Mouse (Mus musculus) CH12.LX (cell line): Measurements from ENCODE around the gene Gtf2f1. TPM values are rescaled to one million over a fixed set of nuclear protein-coding genes. Genes with fewer than 3 reads are reported as not detected.

ENCODE experiments used
- DNase-seq: peaks from one replicate; pipeline ENCODE4 v3.0.0-alpha.2; 2013; ENCODE audit errors: extremely low read depth
- H3K27ac ChIP-seq: 2 replicates; pipeline ENCODE4 v1.5.1; 2012; ENCODE audit warnings: low read depth, mild to moderate bottlenecking, control low read depth, moderate library complexity; ENCODE audit not compliant: insufficient read depth
- H3K27me3 ChIP-seq: replicated peaks from 2 replicates; pipeline ENCODE3; 2012; ENCODE audit warnings: inconsistent platforms
- H3K36me3 ChIP-seq, 2 experiments: replicated peaks in 1 of 2; 2 replicates each; pipeline versions ENCODE3 to v1.6.1; 2012; ENCODE audit warnings: inconsistent platforms in 1 of 2, low read length in 1 of 2, mild to moderate bottlenecking in 1 of 2, mixed read lengths in 1 of 2, moderate library complexity in 1 of 2; ENCODE audit not compliant: control insufficient read depth in 1 of 2, insufficient read depth in 1 of 2
- H3K4me1 ChIP-seq, 2 experiments: 2 replicates each; pipeline ENCODE4 v1.6.1; 2012; ENCODE audit warnings: inconsistent platforms in 1 of 2, moderate library complexity in 1 of 2; ENCODE audit not compliant: insufficient read depth in 2 of 2, control insufficient read depth in 1 of 2
- H3K4me2 ChIP-seq: 2 replicates; pipeline ENCODE4 v1.6.1; 2012; ENCODE audit warnings: low read depth, mild to moderate bottlenecking, control low read depth; ENCODE audit not compliant: poor library complexity, insufficient read depth, severe bottlenecking
- H3K4me3 ChIP-seq, 3 experiments: fragments of 150-350 bp in 1 of 3; sonication (generic) in 1 of 3; replicated peaks in 1 of 3; 2 replicates each; pipeline versions ENCODE3 to v1.5.1; 2011 to 2012; ENCODE audit warnings: low read depth in 2 of 3, low read length in 2 of 3, mild to moderate bottlenecking in 2 of 3, moderate library complexity in 2 of 3, control low read depth in 1 of 3, improper control_type of control experiment in 1 of 3, inconsistent platforms in 1 of 3, mixed read lengths in 1 of 3; ENCODE audit not compliant: poor library complexity in 1 of 3
- H3K79me2 ChIP-seq: replicated peaks from 2 replicates; pipeline ENCODE4 v1.6.1; 2012; ENCODE audit warnings: mild to moderate bottlenecking, moderate library complexity; ENCODE audit not compliant: control insufficient read depth, poor library complexity, insufficient read depth, severe bottlenecking; ENCODE audit errors: extremely low read depth
- H3K9ac ChIP-seq: 2 replicates; pipeline ENCODE4 v1.6.1; 2012; ENCODE audit warnings: low read depth, mild to moderate bottlenecking, control low read depth, moderate library complexity; ENCODE audit not compliant: insufficient read depth
- H3K9me3 ChIP-seq: replicated peaks from 2 replicates; pipeline ENCODE3; 2012; ENCODE audit warnings: low read length, inconsistent platforms, mixed read lengths
- BHLHE40 ChIP-seq: IDR thresholded peaks from 2 replicates; pipeline ENCODE4 v1.6.1; 2011; ENCODE audit warnings: mild to moderate bottlenecking, low read depth, low read length, improper control_type of control experiment
- CHD1 ChIP-seq: IDR thresholded peaks from 2 replicates; pipeline ENCODE4 v1.6.1; 2012; ENCODE audit warnings: low read depth, low read length, improper control_type of control experiment, inconsistent platforms
- CHD2 ChIP-seq: IDR thresholded peaks from 2 replicates; pipeline ENCODE4 v1.6.1; 2011; ENCODE audit warnings: low read length, improper control_type of control experiment
- E2F4 ChIP-seq: IDR thresholded peaks from 2 replicates; pipeline ENCODE4 v1.6.1; 2011; ENCODE audit warnings: low read depth, low read length, improper control_type of control experiment; ENCODE audit not compliant: insufficient replicate concordance
- ELF1 ChIP-seq: IDR thresholded peaks from 2 replicates; pipeline ENCODE4 v1.6.1; 2014; ENCODE audit warnings: low read depth, mild to moderate bottlenecking, inconsistent platforms, low read length, improper control_type of control experiment
- EP300 ChIP-seq: IDR thresholded peaks from 2 replicates; pipeline ENCODE4 v1.6.1; 2011; ENCODE audit warnings: low read length, improper control_type of control experiment
- ETS1 ChIP-seq: conservative IDR thresholded peaks from 2 replicates; pipeline ENCODE4 v1.6.1; 2012; ENCODE audit warnings: low read depth, mild to moderate bottlenecking, inconsistent platforms, low read length, improper control_type of control experiment, moderate library complexity
- GABPA ChIP-seq: IDR thresholded peaks from 2 replicates; pipeline ENCODE4 v1.6.1; 2012; ENCODE audit warnings: low read depth, low read length, improper control_type of control experiment, inconsistent platforms; ENCODE audit not compliant: insufficient replicate concordance
- HCFC1 ChIP-seq: IDR thresholded peaks from 2 replicates; pipeline ENCODE4 v1.6.1; 2012; ENCODE audit warnings: low read depth, mild to moderate bottlenecking, inconsistent platforms, low read length, improper control_type of control experiment
- IRF4 ChIP-seq: IDR thresholded peaks from 2 replicates; pipeline ENCODE4 v1.6.1; 2014; ENCODE audit warnings: low read depth, mild to moderate bottlenecking, inconsistent platforms, low read length, improper control_type of control experiment
- JUN ChIP-seq: IDR thresholded peaks from 2 replicates; pipeline ENCODE4 v1.6.1; 2011; ENCODE audit warnings: low read depth, mild to moderate bottlenecking, low read length, improper control_type of control experiment, moderate library complexity; ENCODE audit not compliant: insufficient read depth
- KAT2A ChIP-seq: IDR thresholded peaks from 2 replicates; pipeline ENCODE4 v1.6.1; 2012; ENCODE audit warnings: low read length, improper control_type of control experiment, inconsistent platforms; ENCODE audit not compliant: insufficient replicate concordance
- MAFK ChIP-seq: IDR thresholded peaks from 2 replicates; pipeline ENCODE4 v1.6.1; 2011; ENCODE audit warnings: low read length, improper control_type of control experiment; ENCODE audit not compliant: insufficient replicate concordance
- MAX ChIP-seq: IDR thresholded peaks from 2 replicates; pipeline ENCODE4 v1.6.1; 2011; ENCODE audit warnings: low read length, improper control_type of control experiment
- MAZ ChIP-seq: IDR thresholded peaks from 2 replicates; pipeline ENCODE4 v1.6.1; 2012; ENCODE audit warnings: low read depth, mild to moderate bottlenecking, inconsistent platforms, low read length, improper control_type of control experiment, moderate library complexity
- MXI1 ChIP-seq: IDR thresholded peaks from 2 replicates; pipeline ENCODE4 v1.6.1; 2011; ENCODE audit warnings: mild to moderate bottlenecking, low read depth, low read length, improper control_type of control experiment
- MYC ChIP-seq: IDR thresholded peaks from 2 replicates; pipeline ENCODE4 v1.6.1; 2011; ENCODE audit warnings: low read depth, mild to moderate bottlenecking, improper control_type of control experiment, low read length
- NELFE ChIP-seq: IDR thresholded peaks from 2 replicates; pipeline ENCODE4 v1.6.1; 2011; ENCODE audit warnings: low read depth, low read length, improper control_type of control experiment
- PAX5 ChIP-seq: IDR thresholded peaks from 2 replicates; pipeline ENCODE4 v1.6.1; 2012; ENCODE audit warnings: low read length, inconsistent platforms, mixed read lengths
- POLR2A ChIP-seq: IDR thresholded peaks from 2 replicates; pipeline ENCODE4 v1.6.1; 2011; ENCODE audit warnings: low read depth, mild to moderate bottlenecking, improper control_type of control experiment, low read length
- RAD21 ChIP-seq: IDR thresholded peaks from 2 replicates; pipeline ENCODE4 v1.6.1; 2011; ENCODE audit warnings: low read depth, mild to moderate bottlenecking, low read length, improper control_type of control experiment, moderate library complexity
- SMC3 ChIP-seq: IDR thresholded peaks from 2 replicates; pipeline ENCODE4 v1.6.1; 2011; ENCODE audit warnings: low read depth, low read length, improper control_type of control experiment
- TBP ChIP-seq: conservative IDR thresholded peaks from 2 replicates; pipeline ENCODE4 v1.6.1; 2011; ENCODE audit warnings: low read depth, low read length, improper control_type of control experiment
- TCF12 ChIP-seq: IDR thresholded peaks from 2 replicates; pipeline ENCODE4 v1.6.1; 2014; ENCODE audit warnings: low read depth, mild to moderate bottlenecking, inconsistent platforms, low read length, improper control_type of control experiment
- UBTF ChIP-seq: IDR thresholded peaks from 2 replicates; pipeline ENCODE4 v1.6.1; 2012; ENCODE audit warnings: low read depth, mild to moderate bottlenecking, inconsistent platforms, low read length, improper control_type of control experiment, moderate library complexity
- USF1 ChIP-seq: IDR thresholded peaks from 2 replicates; pipeline ENCODE4 v1.6.1; 2014; ENCODE audit warnings: low read depth, mild to moderate bottlenecking, inconsistent platforms, low read length, improper control_type of control experiment
- USF2 ChIP-seq: conservative IDR thresholded peaks from 2 replicates; pipeline ENCODE4 v1.6.1; 2011; ENCODE audit warnings: low read depth, low read length, improper control_type of control experiment
- ZC3H11A ChIP-seq: IDR thresholded peaks from 2 replicates; pipeline ENCODE4 v1.6.1; 2012; ENCODE audit warnings: low read depth, mild to moderate bottlenecking, inconsistent platforms, low read length, improper control_type of control experiment
- ZKSCAN1 ChIP-seq: IDR thresholded peaks from 2 replicates; pipeline ENCODE4 v1.6.1; 2012; ENCODE audit warnings: low read depth, inconsistent platforms, low read length, improper control_type of control experiment, borderline replicate concordance
- ZMIZ1 ChIP-seq: IDR thresholded peaks from 2 replicates; pipeline ENCODE4 v1.6.1; 2012; ENCODE audit warnings: low read depth, mild to moderate bottlenecking, inconsistent platforms, low read length, improper control_type of control experiment
- dilution Hi-C: fragments of 300-500 bp; cut with MboI; formaldehyde crosslinking; loops from 2 replicates; pipeline ENCODE4 v1.14.3; 2020; ENCODE audit warnings: low sequenced_read_pairs; ENCODE audit not compliant: extremely low pct_unique_long_range_greater_than_20kb, extremely low pct_ligation_motif_present
- in situ Hi-C: fragments of 300-500 bp; cut with MboI; formaldehyde crosslinking; loops from 3 replicates; pipeline ENCODE4 v1.14.3; 2019; ENCODE audit warnings: low sequenced_read_pairs, low pct_ligation_motif_present, low pct_unique_long_range_greater_than_20kb, mixed read lengths
- polyA plus RNA-seq: library from polyadenylated mRNA; unstranded; fragments of >175 nt; gene quantifications from 2 replicates; pipeline ENCODE4 v1.2.1, GENCODE M21; 2012; ENCODE audit warnings: low read depth; ENCODE audit not compliant: insufficient read length
- total RNA-seq, 2 experiments: library from RNA; depleted of rRNA; stranded (reverse); fragments of 300-350 nt in 1 of 2; fragments of >200 nt in 1 of 2; gene quantifications; 2 replicates each; pipeline ENCODE4 v1.2.3; 2012 to 2014

Gene Gtf2f1
- total and polyA plus RNA-seq, 3 experiments: 50.5 to 109 (median 80.4) TPM

DNA sequence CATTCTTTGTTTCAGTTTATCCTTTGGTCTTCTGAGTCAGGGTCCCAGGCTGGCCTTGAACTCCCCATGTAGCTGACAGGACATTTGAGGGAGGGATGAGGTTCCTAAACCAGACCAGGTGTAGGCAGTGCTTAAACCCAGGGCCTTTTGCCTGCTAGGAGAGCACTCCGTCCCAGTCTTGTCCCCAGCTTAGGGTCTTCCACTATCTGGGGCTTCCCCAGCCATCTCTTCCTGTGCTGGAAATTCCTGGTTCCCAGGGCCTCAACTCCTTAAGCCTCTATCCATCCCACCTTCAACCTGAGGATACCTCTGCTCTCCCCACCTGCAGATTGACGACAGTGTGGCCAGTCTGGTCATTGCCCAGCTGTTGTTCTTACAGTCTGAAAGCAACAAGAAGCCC is 20.1 kb downstream of the Gtf2f1 start:
- dilution Hi-C loops (no loop called here), in situ Hi-C loops (loop anchor here (10.0 kb wide), 2 partner anchors 214 to 344 kb away; no protein-coding TSS in a partner anchor)
- DNase-seq: no peak
- H3K27me3 ChIP-seq: no peaks in the 10 kb centered on the region
- no peak overlapping the region for H3K27ac ChIP-seq
- no peaks in the 10 kb centered on the region for H3K9me3 ChIP-seq
- H3K79me2 ChIP-seq: peaks cover 23% of the 10 kb centered on the region
- H3K4me3 ChIP-seq: peak overlapping the region; percentile 89 to 92 (median 92)
- peak overlapping the region; percentile 72 for H3K4me2 ChIP-seq
- peak overlapping the region; percentile 67 for H3K9ac ChIP-seq
- H3K36me3 ChIP-seq: peaks cover 31 to 44% of the 10 kb centered on the region in 2 experiments
- TF ChIP-seq PAX5: no peak
- TF ChIP-seq MYC: no peak
- no peak for TF ChIP-seq EP300
- TF ChIP-seq MAFK: no peak
- TF ChIP-seq HCFC1: no peak
- TF ChIP-seq USF2: no peak
- TF ChIP-seq ZMIZ1: no peak
- TF ChIP-seq RAD21: no peak
- TF ChIP-seq CHD1: no peak
- TF ChIP-seq E2F4: no peak
- no peak for TF ChIP-seq SMC3
- no peak for TF ChIP-seq MAX
- TF ChIP-seq TBP: no peak
- no peak for TF ChIP-seq ETS1
- TF ChIP-seq NELFE: no peak
- TF ChIP-seq UBTF: no peak
- TF ChIP-seq, all 38 proteins: peak for 0
- peaks cover 7 to 21% of the 10 kb centered on the region in 2 experiments; a peak in 3 of 4 replicates for H3K4me1 ChIP-seq

DNA sequence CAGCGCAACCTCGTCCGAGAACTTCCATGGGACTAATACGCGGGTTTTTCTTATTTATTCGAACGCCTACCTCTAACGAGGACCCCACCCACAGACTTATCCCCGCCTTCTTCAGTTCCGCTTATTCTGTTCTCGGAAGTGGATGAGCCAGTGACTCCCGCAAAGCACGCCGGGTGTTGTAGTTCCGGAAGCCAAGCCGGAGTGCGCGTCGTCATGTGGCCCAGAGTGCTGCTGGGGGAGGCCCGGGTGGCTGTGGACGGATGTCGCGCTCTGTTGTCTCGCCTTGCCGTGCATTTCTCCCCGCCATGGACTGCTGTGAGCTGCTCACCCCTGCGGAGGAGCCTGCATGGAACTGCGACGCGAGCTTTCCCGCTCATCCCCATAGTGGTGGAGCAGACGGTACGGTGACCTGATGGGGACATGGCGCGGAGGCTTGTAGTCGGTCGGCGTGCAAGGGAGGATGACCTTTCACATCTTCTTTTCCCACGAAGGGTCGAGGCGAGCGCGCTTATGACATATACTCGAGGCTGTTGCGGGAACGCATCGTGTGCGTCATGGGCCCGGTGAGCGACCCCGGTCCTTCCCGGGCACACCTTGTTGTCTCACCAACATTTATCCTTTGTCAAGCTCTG is 20.9 kb downstream of the Gtf2f1 start, which contains the start of gene Clpp:
TSS of gene Clpp (plus strand) at position 191 of the 632 bp plus-strand sequence.
- in situ Hi-C loops: loop anchor here (10.0 kb wide), 2 partner anchors 215 to 345 kb away; no protein-coding TSS in a partner anchor
- peaks cover 23% of the 10 kb centered on the region for H3K79me2 ChIP-seq
- H3K36me3 ChIP-seq: peaks cover 28 to 37% of the 10 kb centered on the region in 2 experiments
- H3K27ac ChIP-seq: peak within 1 kb of the TSS; percentile 35
- dilution Hi-C loops: no loop called here
- H3K27me3 ChIP-seq: no peaks in the 10 kb centered on the region
- peaks cover 7 to 19% of the 10 kb centered on the region in 2 experiments; a peak in 3 of 4 replicates for H3K4me1 ChIP-seq
- peak; percentile 98 for DNase-seq
- H3K9me3 ChIP-seq: no peaks in the 10 kb centered on the region
- peak within 1 kb of the TSS; percentile 67 for H3K9ac ChIP-seq
- H3K4me3 ChIP-seq: peak within 1 kb of the TSS; percentile 89 to 92 (median 92)
- H3K4me2 ChIP-seq: peak within 1 kb of the TSS; percentile 87
- TF ChIP-seq ELF1: peak; percentile 98
- no peak for TF ChIP-seq ZC3H11A
- TF ChIP-seq MXI1: peak; percentile 93
- peak; percentile 49; the same call in 1 of the 2 replicates for TF ChIP-seq IRF4
- peak; percentile 74 for TF ChIP-seq USF1
- no peak for TF ChIP-seq EP300
- no peak for TF ChIP-seq MAZ
- no peak; the same call in 1 of the 2 replicates for TF ChIP-seq CHD1
- peak; percentile 96; the same call in 1 of the 2 replicates for TF ChIP-seq KAT2A
- 0 out of 2 replicates have a peak, but pooled peaks have one; percentile 3 for TF ChIP-seq USF2
- peak; percentile 39 for TF ChIP-seq BHLHE40
- peak; percentile 94 for TF ChIP-seq HCFC1
- TF ChIP-seq PAX5: no peak
- no peak for TF ChIP-seq MAFK
- TF ChIP-seq CHD2: peak; percentile 83
- TF ChIP-seq POLR2A: peak; percentile 91
- peak; percentile 80 for TF ChIP-seq NELFE
- no peak for TF ChIP-seq UBTF
- peak; percentile 73; the same call in 1 of the 2 replicates for TF ChIP-seq TCF12
- no peak for TF ChIP-seq ETS1
- TF ChIP-seq ZKSCAN1: no peak
- TF ChIP-seq JUN: no peak
- peak; percentile 74; the same call in 1 of the 2 replicates for TF ChIP-seq GABPA
